Mouse (Mus musculus) embryonic facial prominence, embryonic 15.5 days (tissue): ENCODE results near the gene Tfr2. TPM values are rescaled to one million over a fixed set of nuclear protein-coding genes. Genes with fewer than 3 reads are reported as not detected.

Experiments
- ATAC-seq: fragments of 200-750 bp; cut with Nextera tagmentation; 2 replicates; pipeline ENCODE4 v1.8.0; 2017; ENCODE audit warnings: low read depth, moderate TSS enrichment; ENCODE audit not compliant: insufficient number of reproducible peaks, low FRiP score, low TSS enrichment
- H3K27ac ChIP-seq: fragments of 300-500 bp; sonication (generic); replicated peaks from 2 replicates; pipeline ENCODE4 v1.5.1; 2015; ENCODE audit warnings: mild to moderate bottlenecking, inconsistent platforms
- H3K27me3 ChIP-seq: fragments of 300-500 bp; sonication (generic); 2 replicates; pipeline ENCODE4 v1.6.1; 2015; ENCODE audit warnings: inconsistent platforms
- H3K36me3 ChIP-seq: fragments of 300-500 bp; sonication (generic); 2 replicates; pipeline ENCODE4 v1.6.1; 2015; ENCODE audit warnings: mild to moderate bottlenecking, inconsistent platforms
- H3K4me1 ChIP-seq: fragments of 300-500 bp; sonication (generic); 2 replicates; pipeline ENCODE4 v1.6.1; 2015; ENCODE audit warnings: inconsistent platforms
- H3K4me2 ChIP-seq: fragments of 300-500 bp; sonication (generic); replicated peaks from 2 replicates; pipeline ENCODE4 v1.6.1; 2015; ENCODE audit warnings: mild to moderate bottlenecking, inconsistent platforms
- H3K4me3 ChIP-seq: fragments of 300-500 bp; sonication (generic); replicated peaks from 2 replicates; pipeline ENCODE4 v1.5.1; 2015; ENCODE audit warnings: mild to moderate bottlenecking, inconsistent platforms
- H3K9ac ChIP-seq: fragments of 300-500 bp; sonication (generic); 2 replicates; pipeline ENCODE4 v1.6.1; 2015; ENCODE audit warnings: inconsistent platforms
- H3K9me3 ChIP-seq: fragments of 300-500 bp; sonication (generic); replicated peaks from 2 replicates; pipeline ENCODE4 v1.6.1; 2016; ENCODE audit warnings: inconsistent platforms
- WGBS: fragments of 180-500 bp; shearing (Covaris S2); methylation state at CpG from one replicate; pipeline ENCODE4 v1.1.7; 2015; 5-methylcytosine and 5-hydroxymethylcytosine counted together
- polyA plus RNA-seq: library from polyadenylated mRNA; unstranded; fragments of >200 nt; fragmentation: Nextera tagmentation; extraction: Ambion mirVana; gene quantifications from 2 replicates; pipeline ENCODE4 v1.2.1, GENCODE M21; 2015

The Tfr2 gene
- polyA plus RNA-seq, result 1.5 and 2.0 TPM in 2 replicates

DNA sequence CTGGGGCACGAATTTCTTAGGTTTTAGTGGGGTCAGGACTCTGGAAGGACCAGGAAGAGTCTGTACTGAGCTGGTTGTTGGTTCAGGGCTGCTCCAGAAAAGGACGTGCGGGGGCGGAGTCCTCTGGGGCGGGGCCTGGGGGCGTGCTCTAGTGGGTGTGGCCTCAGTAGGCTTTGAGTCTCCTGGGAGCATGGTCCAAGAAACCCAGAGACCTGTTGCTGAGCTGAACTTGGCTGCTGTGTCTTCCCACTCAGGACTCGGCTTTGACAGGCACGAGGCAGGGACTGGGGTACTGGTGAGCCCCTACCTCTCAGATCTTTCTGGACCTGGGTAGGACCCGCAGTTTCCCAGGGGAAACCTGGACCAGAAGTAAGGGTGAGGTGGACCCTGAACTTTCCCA is at the start of gene Tfr2:
Gene Tfr2 (plus strand): TSS at position 176 of the 400 bp plus-strand sequence.
- Histone ChIP-seq H3K27me3 (peaks cover 9% of the 10 kb centered on the region), H3K4me2 (no peak within 1 kb of the TSS), H3K4me3 (no peak within 1 kb of the TSS), H3K9me3 (no peaks in the 10 kb centered on the region), H3K27ac (no peak within 1 kb of the TSS; the same call in 1 of the 2 replicates), H3K36me3 (no peaks in the 10 kb centered on the region), H3K4me1 (0 out of 2 replicates have a peak, but pooled peaks cover 12% of the 10 kb centered on the region), H3K9ac (no peak within 1 kb of the TSS)
- WGBS, result 28% methylated on average over 9 of the region's 9 CpGs
- ATAC-seq, result peak; percentile 37; the same call in 1 of the 2 replicates

DNA sequence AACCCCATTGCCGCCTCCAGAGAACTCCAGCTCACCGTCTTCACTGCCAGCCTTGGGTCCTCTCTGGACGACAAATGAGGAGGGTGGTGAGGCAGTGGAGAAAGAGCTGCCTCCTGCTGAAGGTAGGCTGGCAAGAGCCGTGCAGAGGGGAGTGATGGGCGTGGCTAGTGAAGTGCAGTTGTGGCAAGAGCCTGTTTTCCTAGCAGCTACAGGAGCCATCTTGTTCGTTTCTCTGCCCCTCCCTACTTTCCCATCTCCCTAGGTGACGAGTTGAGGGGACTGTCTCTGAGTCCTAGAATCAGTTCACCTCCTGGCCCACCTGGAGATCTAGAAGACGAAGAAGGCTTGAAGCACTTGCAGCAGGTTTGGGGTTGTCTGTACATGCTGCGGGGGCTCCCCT is 47.8 kb upstream of the Tfr2 start:
- Histone ChIP-seq H3K4me1 (peaks cover 12% of the 10 kb centered on the region; the same call in 1 of the 2 replicates), H3K27me3 (no peaks in the 10 kb centered on the region), H3K36me3 (peaks cover 93% of the 10 kb centered on the region), H3K4me3 (no peak overlapping the region), H3K9me3 (no peaks in the 10 kb centered on the region), H3K4me2 (no peak overlapping the region), H3K27ac (no peak overlapping the region), H3K9ac (no peak overlapping the region)
- WGBS, result 78% methylated on average over 9 of the region's 9 CpGs
- no peak for ATAC-seq

DNA sequence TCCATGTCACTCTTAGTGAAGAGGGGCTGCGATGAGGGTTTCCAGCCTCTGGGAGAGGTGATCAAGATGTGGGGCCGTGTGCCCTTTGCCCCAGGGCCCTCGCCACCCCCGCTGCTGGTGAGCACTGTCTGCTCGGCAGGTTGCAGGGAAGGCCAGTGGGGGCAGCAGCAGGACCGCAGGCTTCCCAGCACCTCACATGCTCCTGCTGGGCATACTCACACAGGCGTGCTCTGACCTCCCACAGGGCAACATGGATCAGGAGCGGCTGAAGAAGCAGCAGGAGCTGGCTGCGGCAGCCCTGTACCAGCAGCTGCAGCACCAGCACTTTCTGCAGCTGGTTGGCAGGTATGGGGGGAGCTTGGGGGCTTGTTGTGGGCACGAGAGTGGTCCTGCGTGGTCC is 46.9 kb upstream of the Tfr2 start:
- Histone ChIP-seq H3K27me3 (no peaks in the 10 kb centered on the region), H3K27ac (no peak overlapping the region), H3K4me3 (no peak overlapping the region), H3K9ac (no peak overlapping the region), H3K9me3 (no peaks in the 10 kb centered on the region), H3K36me3 (peaks cover 97% of the 10 kb centered on the region), H3K4me2 (no peak overlapping the region), H3K4me1 (peaks cover 17% of the 10 kb centered on the region; the same call in 1 of the 2 replicates)
- no peak for ATAC-seq
- 74% methylated on average over 11 of the region's 11 CpGs for WGBS

DNA sequence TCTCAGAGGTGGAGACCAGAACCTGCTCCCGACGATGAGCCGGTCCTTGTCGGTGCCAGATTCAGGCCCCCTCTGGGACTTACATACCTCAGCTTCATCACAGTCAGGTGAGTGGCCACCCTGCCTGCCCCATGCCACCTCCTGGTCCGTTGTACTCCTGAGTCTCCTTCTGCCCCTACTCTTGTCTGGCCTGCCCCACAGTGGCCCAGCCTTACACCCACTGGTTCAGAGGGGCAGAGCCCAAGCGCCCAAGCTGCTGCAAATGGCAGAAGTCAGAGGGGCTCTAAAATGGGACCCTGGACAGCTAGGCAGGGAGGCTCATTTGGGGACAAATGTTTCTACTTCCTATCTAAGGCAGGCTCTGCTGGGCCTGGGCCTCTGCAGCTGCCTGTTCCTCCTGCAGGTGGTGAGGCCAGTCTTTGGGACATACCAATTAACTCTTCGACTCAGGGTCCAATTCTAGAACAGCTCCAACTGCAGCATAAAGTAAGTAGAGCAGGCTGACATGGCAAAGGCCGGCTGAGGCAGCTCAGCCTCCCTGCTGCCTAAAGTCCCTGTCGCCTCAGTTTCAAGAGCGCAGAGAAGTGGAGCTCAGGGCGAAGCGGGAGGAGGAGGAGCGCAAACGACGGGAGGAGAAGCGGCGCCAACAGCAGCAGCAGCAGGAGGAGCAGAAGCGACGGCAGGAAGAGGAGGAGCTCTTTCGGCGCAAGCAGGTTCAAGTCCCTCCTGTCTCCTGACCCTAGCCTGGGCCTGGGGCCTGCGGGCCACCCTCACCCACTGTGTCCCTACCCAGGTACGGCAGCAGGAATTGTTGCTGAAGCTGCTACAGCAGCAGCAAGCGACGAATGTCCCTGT is 46.0 kb upstream of the Tfr2 start:
- no peak overlapping the region for H3K9ac ChIP-seq
- 82% methylated on average over 25 of the region's 25 CpGs for WGBS
- no peak for ATAC-seq
- H3K4me3 ChIP-seq, result no peak overlapping the region
- H3K27ac ChIP-seq, result no peak overlapping the region
- H3K27me3 ChIP-seq, result no peaks in the 10 kb centered on the region
- peaks cover 24% of the 10 kb centered on the region for H3K4me1 ChIP-seq
- H3K4me2 ChIP-seq, result no peak overlapping the region
- H3K9me3 ChIP-seq, result no peaks in the 10 kb centered on the region
- peaks cover 97% of the 10 kb centered on the region for H3K36me3 ChIP-seq

DNA sequence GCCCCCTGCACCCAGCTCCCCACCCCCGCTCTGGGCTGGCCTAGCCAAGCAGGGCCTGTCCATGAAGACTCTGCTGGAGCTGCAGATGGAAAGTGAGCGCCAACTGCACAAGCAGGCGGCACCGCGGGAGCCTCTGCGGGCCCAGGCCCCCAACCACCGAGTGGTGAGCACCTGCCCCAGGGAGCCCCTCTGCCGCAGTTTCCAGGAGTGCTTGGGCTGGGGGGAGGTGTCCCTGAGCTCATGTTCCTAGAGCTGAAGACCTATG is 45.5 kb upstream of the Tfr2 start:
- Histone ChIP-seq H3K27ac (no peak overlapping the region), H3K36me3 (peaks cover 97% of the 10 kb centered on the region), H3K27me3 (no peaks in the 10 kb centered on the region), H3K4me3 (no peak overlapping the region), H3K9ac (no peak overlapping the region), H3K4me1 (peaks cover 30% of the 10 kb centered on the region), H3K4me2 (no peak overlapping the region), H3K9me3 (no peaks in the 10 kb centered on the region)
- no peak for ATAC-seq
- whole genome bisulfite sequencing, result 85% methylated on average over 8 of the region's 8 CpGs

DNA sequence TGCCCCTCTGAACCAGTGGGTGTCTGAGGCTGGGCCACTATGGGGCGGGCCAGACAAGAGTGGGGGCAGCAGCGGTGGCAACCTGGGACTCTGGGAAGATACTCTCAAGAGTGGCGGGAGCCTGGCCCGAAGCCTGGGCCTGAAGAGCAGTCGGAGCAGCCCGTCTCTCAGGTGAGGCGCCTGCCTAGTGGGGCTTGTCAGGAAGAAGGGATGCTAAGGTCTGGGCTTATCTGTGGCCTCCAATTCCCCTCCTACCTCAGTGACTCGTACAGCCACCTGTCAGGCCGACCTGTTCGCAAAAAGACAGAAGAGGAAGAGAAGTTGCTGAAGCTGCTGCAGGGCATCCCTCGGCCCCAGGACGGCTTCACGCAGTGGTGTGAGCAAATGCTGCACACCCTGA is 45.0 kb upstream of the Tfr2 start:
- Histone ChIP-seq H3K36me3 (peaks cover 97% of the 10 kb centered on the region), H3K4me3 (no peak overlapping the region), H3K4me1 (peaks cover 35% of the 10 kb centered on the region), H3K9ac (no peak overlapping the region), H3K27me3 (no peaks in the 10 kb centered on the region), H3K9me3 (no peaks in the 10 kb centered on the region), H3K27ac (peak overlapping the region; percentile 17; the same call in 1 of the 2 replicates), H3K4me2 (no peak overlapping the region)
- WGBS, result 86% methylated on average over 13 of the region's 13 CpGs
- ATAC-seq, result no peak

DNA sequence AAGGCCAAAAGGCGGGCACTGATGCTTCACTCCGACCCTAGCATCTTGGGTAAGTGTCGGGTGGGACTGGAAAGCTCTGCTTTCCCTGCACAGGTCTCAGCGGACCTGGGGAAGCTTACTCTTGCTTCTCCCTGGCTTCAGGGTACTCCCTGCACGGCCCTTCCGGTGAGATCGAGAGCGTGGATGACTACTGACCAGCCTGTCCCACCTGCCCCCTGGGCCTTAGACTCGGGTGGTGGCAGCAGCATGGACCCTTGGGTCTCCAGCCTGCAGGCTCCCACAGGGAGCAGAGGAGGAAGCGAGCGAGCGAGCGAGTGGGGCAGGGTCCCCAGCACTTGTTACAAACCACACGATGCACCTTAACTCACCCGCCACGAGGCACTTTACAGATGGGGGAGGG is 44.1 kb upstream of the Tfr2 start:
- ATAC-seq, result no peak
- Histone ChIP-seq H3K4me2 (no peak overlapping the region), H3K36me3 (peaks cover 94% of the 10 kb centered on the region), H3K9me3 (no peaks in the 10 kb centered on the region), H3K27ac (peak overlapping the region; percentile 17; the same call in 1 of the 2 replicates), H3K4me1 (peaks cover 43% of the 10 kb centered on the region), H3K27me3 (no peaks in the 10 kb centered on the region), H3K4me3 (no peak overlapping the region), H3K9ac (no peak overlapping the region)
- WGBS, result 77% methylated on average over 16 of the region's 16 CpGs

DNA sequence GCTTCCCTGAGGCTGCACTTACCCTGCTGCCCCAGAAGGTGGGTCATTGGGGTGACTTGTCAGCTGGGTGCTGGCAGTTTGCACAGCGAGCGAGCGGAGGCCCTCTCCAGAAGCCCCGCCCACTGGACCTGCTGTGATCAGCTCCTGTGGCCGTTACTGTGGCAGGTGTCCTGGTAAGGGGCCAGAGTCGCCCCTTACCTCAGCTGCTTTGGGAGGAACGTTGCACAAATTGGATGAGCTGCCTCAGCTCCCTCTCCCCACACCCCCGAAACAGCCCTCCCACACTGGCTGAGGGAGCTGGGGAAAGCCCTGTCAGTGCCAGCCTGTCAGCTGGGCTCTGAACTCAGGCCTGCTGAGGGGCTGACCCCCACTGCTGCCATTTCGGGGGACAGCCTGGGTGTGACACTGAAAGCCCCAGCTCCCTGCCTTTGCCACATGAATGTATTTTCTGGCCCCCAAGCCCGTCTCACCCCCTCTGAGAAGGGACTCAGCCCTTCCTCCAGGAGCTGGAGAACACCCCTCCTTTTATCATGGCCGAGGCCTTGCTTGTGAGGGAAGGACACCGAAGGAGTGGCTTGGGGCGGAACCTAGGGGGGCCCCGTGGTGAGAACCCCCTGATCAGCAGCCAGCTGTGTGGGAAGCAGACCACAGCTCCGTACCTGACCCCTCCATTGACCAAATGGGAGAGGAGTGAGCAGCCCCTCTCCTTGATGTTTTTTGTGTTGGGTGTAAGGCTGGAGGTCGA is 43.3 kb upstream of the Tfr2 start:
- 0 out of 2 replicates have a peak overlapping the region, but pooled peaks have one; percentile 41 for H3K27ac ChIP-seq
- H3K4me1 ChIP-seq, result peaks cover 45% of the 10 kb centered on the region
- no peak overlapping the region for H3K4me2 ChIP-seq
- no peak overlapping the region for H3K9ac ChIP-seq
- ATAC-seq, result no peak
- H3K9me3 ChIP-seq, result no peaks in the 10 kb centered on the region
- H3K4me3 ChIP-seq, result no peak overlapping the region
- no peaks in the 10 kb centered on the region for H3K27me3 ChIP-seq
- H3K36me3 ChIP-seq, result peaks cover 86% of the 10 kb centered on the region
- WGBS, result 56% methylated on average over 16 of the region's 16 CpGs

DNA sequence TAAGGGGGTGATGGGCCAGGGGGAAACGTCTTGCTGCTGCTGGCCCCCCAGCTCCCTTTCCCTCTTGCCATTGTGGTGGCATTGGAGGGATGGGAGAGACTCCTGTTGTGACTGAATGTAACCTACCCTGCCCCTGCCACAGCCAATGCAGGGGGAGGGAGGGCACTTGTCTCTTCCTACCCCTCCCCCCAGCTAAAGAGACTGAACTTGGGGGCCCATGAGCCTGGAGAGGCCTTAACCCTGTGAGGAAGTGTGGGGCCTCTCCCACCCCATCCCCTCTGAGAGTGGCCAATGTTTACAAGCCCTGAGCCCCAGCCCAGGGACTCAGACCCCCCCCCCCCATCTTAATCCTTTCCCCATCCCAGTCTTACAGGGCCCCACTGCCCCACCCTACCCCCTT is 42.2 kb upstream of the Tfr2 start:
- H3K36me3 ChIP-seq, result peaks cover 75% of the 10 kb centered on the region
- no peaks in the 10 kb centered on the region for H3K9me3 ChIP-seq
- 59% methylated on average over 1 of the region's 1 CpGs for WGBS
- H3K4me2 ChIP-seq, result no peak overlapping the region
- H3K27me3 ChIP-seq, result no peaks in the 10 kb centered on the region
- H3K4me3 ChIP-seq, result no peak overlapping the region
- ATAC-seq, result no peak
- H3K9ac ChIP-seq, result no peak overlapping the region
- H3K4me1 ChIP-seq, result peaks cover 45% of the 10 kb centered on the region
- no peak overlapping the region for H3K27ac ChIP-seq

DNA sequence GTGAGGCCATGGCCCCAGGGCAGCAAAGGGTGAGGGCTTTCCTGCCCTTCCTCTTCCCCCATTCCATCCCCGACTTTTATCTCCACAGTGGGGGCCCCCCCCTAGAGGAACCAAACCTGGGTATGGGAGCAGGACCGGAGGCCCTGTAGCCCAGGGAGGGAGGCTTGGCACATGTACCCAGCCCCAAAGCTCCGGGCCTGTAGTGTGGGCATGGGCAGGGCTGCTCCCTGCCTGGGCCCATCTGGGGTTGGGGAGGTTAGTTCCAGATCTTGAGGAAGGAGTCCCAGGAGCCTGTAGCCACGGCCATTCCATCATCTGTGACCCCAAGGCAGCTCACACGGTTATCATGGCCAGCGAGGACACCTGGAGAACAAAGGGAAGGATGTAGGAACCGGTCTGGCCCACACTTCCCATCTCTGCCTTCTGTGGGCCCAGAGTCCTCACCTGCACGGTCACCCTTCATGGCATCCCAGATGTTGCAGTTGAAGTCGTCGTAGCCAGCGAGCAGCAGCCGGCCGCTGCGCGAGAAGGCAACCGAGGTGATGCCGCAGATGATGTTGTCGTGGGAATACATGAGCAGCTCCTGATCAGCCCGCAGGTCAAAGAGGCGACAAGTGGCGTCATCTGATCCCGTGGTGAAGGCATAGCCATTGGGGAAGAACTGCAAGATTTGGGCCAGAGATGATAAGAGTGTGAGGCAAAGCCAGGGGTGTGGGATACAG is 41.2 kb upstream of the Tfr2 start:
- H3K4me2 ChIP-seq, result no peak overlapping the region
- H3K36me3 ChIP-seq, result peaks cover 65% of the 10 kb centered on the region
- H3K9ac ChIP-seq, result peak overlapping the region; percentile 21; the same call in 1 of the 2 replicates
- H3K4me1 ChIP-seq, result peaks cover 45% of the 10 kb centered on the region
- no peak for ATAC-seq
- H3K27me3 ChIP-seq, result no peaks in the 10 kb centered on the region
- H3K4me3 ChIP-seq, result no peak overlapping the region
- WGBS, result 80% methylated on average over 22 of the region's 22 CpGs
- H3K9me3 ChIP-seq, result no peaks in the 10 kb centered on the region
- H3K27ac ChIP-seq, result peak overlapping the region; percentile 22; the same call in 1 of the 2 replicates
